Mouse (Mus musculus) midbrain, embryonic 12.5 days (tissue): ENCODE measurements around the gene Slc37a4. TPM values are rescaled to one million over a fixed set of nuclear protein-coding genes. Genes with fewer than 3 reads are reported as not detected.
A peak's percentile ranks its signal among the peaks of the same experiment; 100 is the strongest.
"Not testable (repeated sequence)": the region's sequence is repeated elsewhere in the genome, so short reads cannot be mapped to it uniquely, and the experiment has no call there.

Experiments
- ATAC-seq: fragments of 200-750 bp; cut with Nextera tagmentation; 2 replicates; pipeline ENCODE4 v1.8.0; 2017; ENCODE audit warnings: low read depth, moderate TSS enrichment, moderate library complexity; ENCODE audit not compliant: low FRiP score
- H3K27ac ChIP-seq: fragments of 300-500 bp; sonication (generic); replicated peaks from 2 replicates; pipeline ENCODE4 v1.5.1; 2016; ENCODE audit warnings: mild to moderate bottlenecking
- H3K27me3 ChIP-seq: fragments of 300-500 bp; sonication (generic); 2 replicates; pipeline ENCODE4 v1.6.1; 2016; ENCODE audit warnings: mild to moderate bottlenecking
- H3K36me3 ChIP-seq: fragments of 300-500 bp; sonication (generic); 2 replicates; pipeline ENCODE4 v1.6.1; 2016
- H3K4me1 ChIP-seq: fragments of 300-500 bp; sonication (generic); 2 replicates; pipeline ENCODE4 v1.6.1; 2016
- H3K4me2 ChIP-seq: fragments of 300-500 bp; sonication (generic); replicated peaks from 2 replicates; pipeline ENCODE4 v1.6.1; 2016; ENCODE audit warnings: mild to moderate bottlenecking, moderate library complexity
- H3K4me3 ChIP-seq: fragments of 300-500 bp; sonication (generic); 2 replicates; pipeline ENCODE4 v1.5.1; 2016; ENCODE audit warnings: mild to moderate bottlenecking
- H3K9ac ChIP-seq: fragments of 300-500 bp; sonication (generic); replicated peaks from 2 replicates; pipeline ENCODE4 v1.6.1; 2016; ENCODE audit warnings: mild to moderate bottlenecking, moderate library complexity
- H3K9me3 ChIP-seq: fragments of 300-500 bp; sonication (generic); 2 replicates; pipeline ENCODE4 v1.6.1; 2016; ENCODE audit warnings: mild to moderate bottlenecking
- WGBS: fragments of 180-500 bp; shearing (Covaris S2); methylation state at CpG from one replicate; pipeline ENCODE4 v1.1.7; 2016; 5-methylcytosine and 5-hydroxymethylcytosine counted together
- polyA plus RNA-seq: library from polyadenylated mRNA; unstranded; fragments of >200 nt; fragmentation: Nextera tagmentation; extraction: Ambion mirVana; gene quantifications from 2 replicates; pipeline ENCODE4 v1.2.1, GENCODE M21; 2016

Gene Slc37a4
- polyA plus RNA-seq, 1 experiment from 2014 or later, result 24.9 TPM

GRCm38 (mm10) chr9:44399114-44399794, 2.6 kb downstream of the Slc37a4 start:
- Histone ChIP-seq H3K27me3 (peaks cover 10% of the 10 kb centered on the region), H3K9me3 (no peaks in the 10 kb centered on the region), H3K36me3 (peaks cover 40% of the 10 kb centered on the region), H3K4me1 (peaks cover 21% of the 10 kb centered on the region), H3K4me2 (no peak overlapping the region), H3K4me3 (no peak overlapping the region), H3K27ac (no peak overlapping the region), H3K9ac (no peak overlapping the region)
- no peak for ATAC-seq
- 86% methylated on average over 13 of the region's 13 CpGs for WGBS

- H3K4me3 ChIP-seq, result no peak overlapping the region
- ATAC-seq, result no peak
- peaks cover 10% of the 10 kb centered on the region for H3K27me3 ChIP-seq
- WGBS, result 93% methylated on average over 6 of the region's 6 CpGs
- H3K9ac ChIP-seq, result no peak overlapping the region
- H3K4me1 ChIP-seq, result peaks cover 21% of the 10 kb centered on the region
- H3K36me3 ChIP-seq, result peaks cover 45% of the 10 kb centered on the region
- H3K4me2 ChIP-seq, result no peak overlapping the region
- no peak overlapping the region for H3K27ac ChIP-seq
- H3K9me3 ChIP-seq, result no peaks in the 10 kb centered on the region
These were observed 3.1 kb downstream of the Slc37a4 start for GRCm38 (mm10) chr9:44399795-44400114.

DNA sequence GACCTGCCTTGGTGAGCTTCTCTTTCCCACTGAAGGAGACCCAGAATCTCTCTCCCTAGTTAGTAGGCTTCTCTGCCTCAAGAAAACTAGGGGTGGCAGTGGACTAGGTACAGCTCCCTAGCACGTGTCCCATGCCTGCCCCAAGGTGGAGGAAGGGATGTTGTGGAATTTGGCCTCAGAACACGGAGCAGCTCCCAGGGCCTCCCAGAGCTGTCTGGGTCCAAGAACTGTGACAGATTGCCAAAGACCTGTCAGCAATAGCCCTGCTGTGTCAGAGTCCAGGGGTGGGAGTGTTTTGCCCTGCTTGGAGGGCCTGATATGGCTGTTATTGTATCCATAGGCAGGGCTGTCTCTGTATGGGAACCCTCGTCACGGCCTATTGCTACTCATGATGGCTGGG, 4.4 kb downstream of the Slc37a4 start:
- Histone ChIP-seq H3K36me3 (peaks cover 55% of the 10 kb centered on the region), H3K9me3 (no peaks in the 10 kb centered on the region), H3K27ac (no peak overlapping the region), H3K4me2 (no peak overlapping the region), H3K27me3 (peaks cover 10% of the 10 kb centered on the region), H3K4me3 (no peak overlapping the region), H3K9ac (no peak overlapping the region), H3K4me1 (peaks cover 29% of the 10 kb centered on the region)
- ATAC-seq, result no peak
- 89% methylated on average over 4 of the region's 4 CpGs for WGBS

DNA sequence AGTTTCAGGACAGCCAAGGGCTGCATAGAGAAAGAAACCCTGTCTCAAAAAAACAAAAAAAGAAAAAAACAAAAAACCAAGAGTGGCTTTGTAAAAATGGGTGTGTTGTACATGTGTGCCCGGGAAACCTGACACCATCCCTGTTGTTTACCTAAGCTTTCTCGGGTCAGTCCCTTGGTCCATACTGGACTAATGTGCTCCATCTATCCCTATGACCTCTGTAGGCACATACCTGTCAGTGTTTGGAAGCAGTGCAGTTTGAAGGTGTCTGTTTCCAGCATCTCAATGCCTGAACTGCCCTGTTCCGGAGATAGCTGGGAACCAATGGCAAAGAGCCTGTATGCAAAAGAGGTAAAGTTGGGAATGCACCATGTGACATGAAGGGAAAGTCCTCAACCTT, 8.4 kb downstream of the Slc37a4 start:
- peaks cover 68% of the 10 kb centered on the region for H3K36me3 ChIP-seq
- 91% methylated on average over 3 of the region's 3 CpGs for WGBS
- no peak for ATAC-seq
- H3K27me3 ChIP-seq, result no peaks in the 10 kb centered on the region
- H3K4me2 ChIP-seq, result no peak overlapping the region
- H3K9me3 ChIP-seq, result no peaks in the 10 kb centered on the region
- peaks cover 20% of the 10 kb centered on the region for H3K4me1 ChIP-seq
- no peak overlapping the region for H3K27ac ChIP-seq
- H3K4me3 ChIP-seq, result no peak overlapping the region
- H3K9ac ChIP-seq, result no peak overlapping the region

- under 1% methylated on average over 51 of the region's 51 CpGs for WGBS
- H3K9ac ChIP-seq, result peak within 1 kb of the TSS; percentile 81
- peak within 1 kb of the TSS; percentile 90 for H3K27ac ChIP-seq
- peak within 1 kb of the TSS; percentile 81 for H3K4me3 ChIP-seq
- peak within 1 kb of the TSS; percentile 80 for H3K4me2 ChIP-seq
- H3K4me1 ChIP-seq, result peaks cover 20% of the 10 kb centered on the region
- no peaks in the 10 kb centered on the region for H3K9me3 ChIP-seq
- ATAC-seq, result peak; percentile 96
- H3K36me3 ChIP-seq, result peaks cover 69% of the 10 kb centered on the region
- no peaks in the 10 kb centered on the region for H3K27me3 ChIP-seq
These were observed 10.5 kb downstream of the Slc37a4 start, which contains the start of the genes Rps25 and Trappc4 for GRCm38 (mm10) chr9:44406906-44407751. Gene Rps25, plus strand, starts transcription at chr9:44407139. Gene Trappc4, minus strand, starts transcription at chr9:44407600.

GRCm38 (mm10) chr9:44407752-44408097, 11.1 kb downstream of the Slc37a4 start:
- WGBS, result 0% methylated on average over 24 of the region's 24 CpGs
- Histone ChIP-seq H3K27ac (peak overlapping the region; percentile 90), H3K4me2 (peak overlapping the region; percentile 80), H3K27me3 (no peaks in the 10 kb centered on the region), H3K4me1 (peaks cover 20% of the 10 kb centered on the region), H3K9ac (peak overlapping the region; percentile 81), H3K4me3 (peak overlapping the region; percentile 81), H3K9me3 (no peaks in the 10 kb centered on the region), H3K36me3 (peaks cover 68% of the 10 kb centered on the region)
- ATAC-seq, result no peak

DNA sequence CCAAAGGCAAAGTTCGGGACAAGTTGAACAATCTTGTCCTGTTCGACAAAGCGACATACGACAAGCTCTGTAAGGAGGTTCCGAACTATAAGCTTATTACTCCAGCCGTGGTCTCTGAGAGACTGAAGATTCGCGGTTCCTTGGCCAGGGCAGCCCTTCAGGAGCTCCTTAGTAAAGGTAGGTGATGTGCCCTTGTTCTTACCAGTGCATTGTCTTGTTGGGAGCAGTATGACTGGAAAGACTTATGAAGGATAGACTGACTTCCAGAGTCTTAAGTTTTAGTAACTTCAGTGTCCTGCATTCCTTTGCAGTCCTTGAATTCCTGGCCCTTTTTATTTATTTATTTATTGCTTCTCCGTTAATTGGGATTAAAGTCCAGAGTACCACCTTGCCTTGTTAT, 12.0 kb downstream of the Slc37a4 start:
- peak overlapping the region; percentile 80 for H3K4me2 ChIP-seq
- WGBS, result 80% methylated on average over 9 of the region's 9 CpGs
- peaks cover 68% of the 10 kb centered on the region for H3K36me3 ChIP-seq
- ATAC-seq, H3K9me3 ChIP-seq, H3K27ac ChIP-seq, H3K27me3 ChIP-seq: not testable (repeated sequence)
- H3K4me1 ChIP-seq, result peaks cover 20% of the 10 kb centered on the region
- H3K4me3 ChIP-seq, result peak overlapping the region; percentile 81
- H3K9ac ChIP-seq, result peak overlapping the region; percentile 81

DNA sequence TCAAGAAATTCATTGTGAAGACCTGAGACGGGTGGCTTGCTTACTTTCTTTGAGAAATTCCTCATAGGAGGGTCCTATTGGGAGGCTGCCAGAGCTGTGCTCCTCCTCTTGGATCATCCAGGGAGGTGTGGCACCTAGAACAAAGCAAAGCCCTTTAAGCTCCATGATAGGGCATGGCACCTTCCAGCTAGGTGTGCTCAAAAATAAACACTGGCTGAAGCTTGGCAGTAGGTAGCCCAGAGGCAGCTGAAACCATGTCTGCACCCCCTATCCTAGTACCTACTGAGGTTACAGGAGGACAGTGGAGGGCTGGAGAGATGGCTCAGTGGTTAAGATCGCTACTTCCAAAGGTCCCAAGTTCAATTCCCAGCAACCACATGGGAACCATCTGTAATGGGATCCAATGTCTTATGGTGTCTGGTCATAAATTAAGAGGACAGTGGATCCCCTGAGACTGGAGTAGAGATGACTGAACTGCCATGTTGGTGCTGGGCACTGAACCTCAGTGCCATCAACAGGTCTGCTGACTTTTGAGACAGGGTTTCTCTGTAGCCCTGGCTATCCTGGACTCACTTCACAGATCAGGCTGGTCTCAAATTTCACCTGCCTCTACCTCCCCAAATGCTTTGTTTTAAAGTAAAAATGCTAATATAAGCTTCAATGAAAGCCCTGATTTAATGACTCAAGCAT, 14.1 kb downstream of the Slc37a4 start:
- WGBS, result 90% methylated on average over 2 of the region's 2 CpGs

DNA sequence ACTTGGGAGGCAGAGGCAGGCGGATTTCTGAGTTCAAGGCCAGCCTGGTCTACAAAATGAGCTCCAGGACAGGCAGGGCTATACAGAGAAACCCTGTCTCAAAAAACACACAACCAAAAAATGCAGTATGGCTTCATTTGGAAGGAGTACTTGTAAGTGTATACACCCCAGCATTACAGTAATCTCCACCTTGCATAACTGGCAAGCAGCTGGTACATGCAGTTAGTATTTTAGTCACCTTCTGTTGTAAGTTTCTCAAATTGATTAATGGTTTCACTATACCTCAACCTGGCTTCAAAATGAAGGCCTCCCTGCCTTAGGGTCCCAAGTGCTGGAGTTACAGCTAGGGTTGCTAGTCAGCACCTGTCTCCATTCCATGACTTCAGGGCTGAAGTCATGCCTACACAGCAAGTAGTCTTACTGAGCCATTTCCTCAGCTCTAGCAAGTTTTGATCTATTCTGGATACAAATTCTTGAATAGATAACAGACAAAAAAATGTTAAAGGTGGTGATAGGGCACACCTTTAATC, 15.0 kb downstream of the Slc37a4 start:
- ATAC-seq, result no peak
- H3K4me2 ChIP-seq, result no peak overlapping the region
- H3K4me1 ChIP-seq, result peaks cover 10% of the 10 kb centered on the region
- no peak overlapping the region for H3K27ac ChIP-seq
- 87% methylated on average over 1 of the region's 1 CpGs for WGBS
- H3K27me3 ChIP-seq, result no peaks in the 10 kb centered on the region
- no peak overlapping the region for H3K4me3 ChIP-seq
- H3K9me3 ChIP-seq, result no peaks in the 10 kb centered on the region
- H3K36me3 ChIP-seq, result peaks cover 68% of the 10 kb centered on the region
- H3K9ac ChIP-seq, result no peak overlapping the region

More for the DNA sequence above, 14.1 kb downstream of the Slc37a4 start:
- H3K4me2 ChIP-seq, result no peak overlapping the region
- H3K27me3 ChIP-seq, result no peaks in the 10 kb centered on the region
- H3K9me3 ChIP-seq, result no peaks in the 10 kb centered on the region
- peaks cover 63% of the 10 kb centered on the region for H3K36me3 ChIP-seq
- H3K4me3 ChIP-seq, result no peak overlapping the region
- H3K27ac ChIP-seq, result no peak overlapping the region
- no peak for ATAC-seq
- peaks cover 16% of the 10 kb centered on the region for H3K4me1 ChIP-seq
- no peak overlapping the region for H3K9ac ChIP-seq

DNA sequence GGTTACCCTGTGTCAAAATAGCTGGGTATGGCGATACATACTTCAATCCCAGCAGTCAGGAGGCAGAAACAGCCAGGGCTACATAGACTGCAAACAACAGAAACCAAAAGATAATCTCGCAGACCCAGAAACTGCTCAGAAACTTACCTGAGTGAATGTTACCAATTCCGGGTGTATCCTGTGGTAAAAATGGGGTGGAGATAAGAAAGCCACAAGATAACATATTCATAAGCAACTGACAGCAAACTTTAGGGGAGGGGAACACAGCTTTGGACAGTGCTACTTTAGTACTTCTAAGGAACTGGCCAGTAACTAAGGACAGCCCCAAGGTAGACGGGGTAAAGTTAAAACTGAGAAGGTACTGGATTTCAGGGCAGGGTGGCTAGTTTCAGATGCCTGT, 15.7 kb downstream of the Slc37a4 start:
- Histone ChIP-seq H3K4me1 (peaks cover 14% of the 10 kb centered on the region), H3K9me3 (no peaks in the 10 kb centered on the region), H3K27me3 (no peaks in the 10 kb centered on the region), H3K36me3 (peaks cover 68% of the 10 kb centered on the region), H3K9ac (no peak overlapping the region), H3K4me2 (no peak overlapping the region), H3K4me3 (no peak overlapping the region), H3K27ac (no peak overlapping the region)
- ATAC-seq, result no peak
- WGBS, result 87% methylated on average over 4 of the region's 4 CpGs

DNA sequence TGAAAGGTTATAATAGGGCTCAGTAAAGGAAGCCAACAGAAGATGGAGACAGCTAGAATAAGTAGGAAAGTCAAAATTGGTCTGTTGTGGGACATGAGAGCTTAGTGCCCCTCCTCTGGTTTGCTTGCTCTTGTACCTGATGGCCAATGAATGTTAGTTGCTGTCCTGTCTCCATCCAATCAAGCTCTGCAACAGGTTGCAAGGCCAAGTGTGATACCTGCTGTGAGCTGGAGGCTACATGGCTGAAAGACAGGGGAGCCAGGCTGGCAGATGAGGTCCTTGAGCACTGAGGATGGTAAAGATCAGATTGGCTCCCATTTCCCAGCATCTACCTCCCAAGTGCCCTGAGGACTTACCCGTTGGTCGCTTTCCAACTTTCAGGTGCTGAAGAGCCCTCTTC, 16.1 kb downstream of the Slc37a4 start:
- ATAC-seq, result no peak
- Histone ChIP-seq H3K4me1 (peaks cover 19% of the 10 kb centered on the region), H3K9me3 (no peaks in the 10 kb centered on the region), H3K9ac (no peak overlapping the region), H3K36me3 (peaks cover 68% of the 10 kb centered on the region), H3K27me3 (no peaks in the 10 kb centered on the region), H3K4me3 (no peak overlapping the region), H3K27ac (no peak overlapping the region), H3K4me2 (no peak overlapping the region)
- 81% methylated on average over 2 of the region's 2 CpGs for WGBS
